Mouse (Mus musculus) testis, adult 10 weeks (tissue): ENCODE results near the gene Zbbx. TPM values are rescaled to one million over a fixed set of nuclear protein-coding genes. Genes with fewer than 3 reads are reported as not detected.

Experiments
- polyA plus RNA-seq: library from polyadenylated mRNA; stranded (reverse); fragments of 350-450 nt; fragmentation: Illumina TruSeq; extraction: RNeasy Lipid Tissue Mini Kit (QIAGEN cat#74804); gene quantifications from one replicate; pipeline ENCODE4 v1.2.3, GENCODE M21; 2014; ENCODE audit warnings: low read depth, low replicate concordance

Zbbx gene
- 1,091 TPM for polyA plus RNA-seq

DNA sequence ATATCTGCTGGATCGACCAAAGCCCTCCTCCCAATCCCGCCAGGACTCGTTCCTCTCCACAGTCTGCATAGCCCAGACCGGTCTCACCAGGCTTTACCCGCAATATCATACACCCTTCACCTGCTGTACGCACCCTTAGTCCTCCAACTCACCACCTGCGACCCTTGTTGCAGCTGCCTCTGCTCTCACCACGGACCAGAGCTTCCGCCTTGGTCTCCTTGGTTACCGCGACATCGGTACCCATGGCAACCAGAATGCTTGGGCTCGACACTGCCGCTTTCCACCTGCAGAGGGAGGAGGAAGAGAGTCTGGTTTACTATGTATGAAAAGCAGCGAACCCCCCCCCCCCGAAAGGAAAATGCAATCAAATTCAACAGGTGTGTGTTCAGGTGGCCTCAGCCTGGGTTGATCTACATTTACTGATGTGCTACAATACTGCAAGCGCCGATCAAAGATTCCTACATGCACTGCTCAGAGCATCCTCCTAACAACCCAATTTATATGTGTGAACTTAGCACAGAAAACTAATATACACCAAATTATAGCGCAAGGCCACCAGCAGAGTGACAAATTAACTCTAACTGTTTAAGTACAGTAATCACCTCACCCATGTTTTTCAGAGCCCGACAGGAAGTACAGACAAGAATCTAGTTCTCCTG is at the start of gene Zbbx:
TSS of gene Zbbx (minus strand) at position 197 of the 659 bp plus-strand sequence.

Other genes starting within 250 kb of the Zbbx start
- 0.59 TPM for gene Serpini2, start 105.0 kb upstream of the Zbbx start, polyA plus RNA-seq